Mouse (Mus musculus) liver, embryonic 15.5 days (tissue): ENCODE measurements around the gene Lrpprc. TPM values are rescaled to one million over a fixed set of nuclear protein-coding genes. Genes with fewer than 3 reads are reported as not detected.
A peak's percentile ranks its signal among the peaks of the same experiment; 100 is the strongest.

ENCODE experiments used
- ATAC-seq: fragments of 200-750 bp; cut with Nextera tagmentation; 2 replicates; pipeline ENCODE4 v1.8.0; 2017; ENCODE audit warnings: moderate number of reproducible peaks, mild to moderate bottlenecking, moderate library complexity; ENCODE audit not compliant: insufficient read depth
- H3K27ac ChIP-seq: fragments of 300-500 bp; sonication (generic); replicated peaks from 2 replicates; pipeline ENCODE4 v1.5.1; 2015; ENCODE audit warnings: mild to moderate bottlenecking, inconsistent platforms
- H3K27me3 ChIP-seq: fragments of 300-500 bp; sonication (generic); 2 replicates; pipeline ENCODE4 v1.6.1; 2015; ENCODE audit warnings: mild to moderate bottlenecking, inconsistent platforms
- H3K36me3 ChIP-seq: fragments of 300-500 bp; sonication (generic); replicated peaks from 2 replicates; pipeline ENCODE4 v1.6.1; 2015; ENCODE audit warnings: moderate library complexity, mild to moderate bottlenecking, inconsistent platforms
- H3K4me1 ChIP-seq: fragments of 300-500 bp; sonication (generic); replicated peaks from 2 replicates; pipeline ENCODE4 v1.6.1; 2015; ENCODE audit warnings: inconsistent platforms
- H3K4me2 ChIP-seq: fragments of 300-500 bp; sonication (generic); 2 replicates; pipeline ENCODE4 v1.6.1; 2015; ENCODE audit warnings: moderate library complexity, mild to moderate bottlenecking, inconsistent platforms
- H3K4me3 ChIP-seq: fragments of 300-500 bp; sonication (generic); replicated peaks from 2 replicates; pipeline ENCODE4 v1.5.1; 2015; ENCODE audit warnings: mild to moderate bottlenecking, inconsistent platforms
- H3K9ac ChIP-seq: fragments of 300-500 bp; sonication (generic); 2 replicates; pipeline ENCODE4 v1.6.1; 2015; ENCODE audit warnings: moderate library complexity, mild to moderate bottlenecking, inconsistent platforms
- H3K9me3 ChIP-seq: fragments of 300-500 bp; sonication (generic); replicated peaks from 2 replicates; pipeline ENCODE4 v1.6.1; 2016; ENCODE audit warnings: inconsistent platforms
- WGBS: fragments of 180-500 bp; shearing (Covaris S2); methylation state at CpG from one replicate; pipeline ENCODE4 v1.1.7; 2015; ENCODE audit warnings: mixed read lengths; ENCODE audit not compliant: insufficient replicate concordance; 5-methylcytosine and 5-hydroxymethylcytosine counted together
- polyA plus RNA-seq: library from polyadenylated mRNA; unstranded; fragments of >200 nt; fragmentation: Nextera tagmentation; extraction: Ambion mirVana; gene quantifications from 2 replicates; pipeline ENCODE4 v1.2.1, GENCODE M21; 2015

The Lrpprc gene
- polyA plus RNA-seq, 1 experiment from 2014 or later: 35.6 TPM

DNA sequence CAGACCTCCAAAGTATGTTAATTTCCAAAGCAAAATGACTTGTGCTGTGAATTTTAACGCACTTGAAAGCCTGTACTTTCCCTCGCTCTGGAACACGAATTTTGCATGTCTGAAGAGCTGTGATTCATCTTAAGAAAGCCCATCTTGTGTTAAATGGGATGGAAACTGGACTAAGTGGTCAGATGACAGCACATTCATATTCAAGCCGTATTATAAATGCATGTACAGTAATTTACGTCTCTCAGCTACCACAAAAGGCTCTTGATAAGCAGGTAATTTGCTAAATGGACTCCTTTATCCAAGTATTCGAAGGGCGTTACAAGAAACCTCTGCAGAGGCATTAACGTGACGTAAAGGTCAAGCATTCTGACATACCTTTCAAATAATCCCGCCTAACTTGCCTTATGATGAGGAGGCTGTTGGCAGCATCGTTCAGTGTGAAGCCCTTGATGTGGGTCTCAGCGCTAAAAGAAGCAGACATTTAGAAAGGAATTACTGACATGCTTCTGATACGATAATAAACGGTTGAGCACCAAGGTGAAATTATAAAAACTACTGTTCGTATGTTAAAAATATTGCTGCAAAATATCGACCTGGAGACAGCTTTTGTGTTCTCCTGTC lies 74.2 kb downstream of the Lrpprc start:
- Histone ChIP-seq H3K4me3 (no peak overlapping the region), H3K27me3 (no peaks in the 10 kb centered on the region), H3K9ac (no peak overlapping the region), H3K9me3 (no peaks in the 10 kb centered on the region), H3K4me2 (no peak overlapping the region), H3K36me3 (peaks cover 49% of the 10 kb centered on the region), H3K4me1 (peaks cover 8% of the 10 kb centered on the region; the same call in 1 of the 2 replicates), H3K27ac (no peak overlapping the region)
- no peak for ATAC-seq
- WGBS: 82% methylated on average over 16 of the region's 16 CpGs

DNA sequence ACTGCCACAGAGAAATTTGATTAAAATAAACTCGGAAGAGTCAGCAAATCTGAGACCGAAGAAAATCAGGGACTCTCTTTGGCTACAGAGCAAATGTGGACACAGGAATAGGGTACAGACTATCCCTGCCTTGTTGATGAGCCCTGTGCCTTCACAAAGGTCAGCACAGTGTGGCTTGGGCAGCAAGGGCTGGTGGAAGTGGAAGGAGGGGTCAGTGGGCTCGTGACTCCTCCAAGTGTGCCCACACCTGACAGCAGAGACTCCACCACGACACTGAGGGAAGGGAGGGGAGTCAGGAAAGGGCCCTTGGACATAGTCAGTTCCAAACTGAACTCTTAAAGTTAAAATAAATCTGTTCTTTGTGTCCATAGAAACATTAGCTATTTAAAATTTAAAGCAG lies 75.7 kb downstream of the Lrpprc start:
- Histone ChIP-seq H3K27me3 (no peaks in the 10 kb centered on the region), H3K4me3 (no peak overlapping the region), H3K4me2 (no peak overlapping the region), H3K9ac (no peak overlapping the region), H3K36me3 (peaks cover 45% of the 10 kb centered on the region), H3K27ac (no peak overlapping the region), H3K9me3 (no peaks in the 10 kb centered on the region), H3K4me1 (peaks cover 8% of the 10 kb centered on the region; the same call in 1 of the 2 replicates)
- ATAC-seq: 0 out of 2 replicates have a peak, but pooled peaks have one; percentile 44
- 64% methylated on average over 4 of the region's 4 CpGs for WGBS

DNA sequence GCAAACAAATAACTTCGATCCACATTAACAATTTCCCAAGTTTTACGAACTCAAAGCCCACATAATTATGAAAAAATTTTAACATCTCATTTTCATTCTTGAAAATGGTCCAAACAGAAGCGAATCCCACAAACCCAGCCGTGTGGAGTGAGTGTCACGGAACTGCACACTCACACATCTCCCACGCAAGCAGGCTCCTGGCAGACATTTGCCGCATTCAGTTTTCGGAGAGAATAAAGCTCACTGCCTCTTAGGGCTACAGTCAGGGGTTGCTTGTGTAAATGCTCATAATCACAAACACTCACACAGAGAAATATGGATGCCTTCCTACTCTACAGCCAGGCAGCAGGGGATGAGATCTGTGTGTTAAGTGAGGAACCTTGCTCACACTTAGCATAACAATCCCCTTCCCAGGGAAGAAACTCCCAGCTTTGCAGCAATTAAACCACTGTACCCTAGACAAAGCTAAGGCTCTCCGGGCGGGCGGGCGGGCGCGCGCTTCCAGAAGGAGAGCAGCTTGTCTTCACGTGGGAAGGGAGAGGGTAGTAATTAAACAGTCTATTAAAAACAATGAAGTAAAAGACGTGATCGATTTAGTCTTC lies 76.9 kb downstream of the Lrpprc start:
- ATAC-seq: no peak
- no peaks in the 10 kb centered on the region for H3K9me3 ChIP-seq
- 84% methylated on average over 18 of the region's 18 CpGs for WGBS
- peaks cover 55% of the 10 kb centered on the region for H3K36me3 ChIP-seq
- no peak overlapping the region for H3K4me2 ChIP-seq
- H3K4me1 ChIP-seq: peaks cover 8% of the 10 kb centered on the region; the same call in 1 of the 2 replicates
- H3K27me3 ChIP-seq: no peaks in the 10 kb centered on the region
- no peak overlapping the region for H3K9ac ChIP-seq
- H3K27ac ChIP-seq: no peak overlapping the region
- no peak overlapping the region for H3K4me3 ChIP-seq

GRCm38 (mm10) chr17:84709403-84709851 lies 81.2 kb downstream of the Lrpprc start:
- Histone ChIP-seq H3K4me1 (peaks cover 2% of the 10 kb centered on the region; the same call in 1 of the 2 replicates), H3K4me3 (no peak overlapping the region), H3K27me3 (no peaks in the 10 kb centered on the region), H3K4me2 (no peak overlapping the region), H3K9me3 (no peaks in the 10 kb centered on the region), H3K9ac (no peak overlapping the region), H3K36me3 (peaks cover 71% of the 10 kb centered on the region), H3K27ac (no peak overlapping the region)
- ATAC-seq: no peak
- 82% methylated on average over 17 of the region's 17 CpGs for WGBS

DNA sequence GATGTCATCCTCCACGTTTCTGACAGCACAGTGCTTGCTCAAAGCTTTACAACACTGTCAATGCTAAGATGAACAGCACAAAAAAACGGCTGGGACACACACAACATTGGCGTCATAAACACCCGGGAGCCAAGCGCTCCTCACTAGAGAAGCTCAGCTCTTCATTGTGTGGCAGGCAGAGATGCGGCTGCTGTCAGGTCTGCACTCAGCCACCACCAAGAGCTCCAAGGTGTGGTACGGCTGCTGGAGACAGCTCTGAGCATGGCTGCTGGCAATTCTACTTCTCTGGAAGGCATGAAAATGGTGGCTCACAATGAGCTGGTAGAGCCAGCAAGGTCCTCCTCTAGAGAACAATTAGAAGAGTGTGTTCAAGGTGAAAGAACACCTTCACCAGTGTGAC lies 81.8 kb downstream of the Lrpprc start:
- Histone ChIP-seq H3K4me3 (no peak overlapping the region), H3K9me3 (no peaks in the 10 kb centered on the region), H3K4me2 (no peak overlapping the region), H3K27me3 (no peaks in the 10 kb centered on the region), H3K9ac (no peak overlapping the region), H3K36me3 (peaks cover 76% of the 10 kb centered on the region), H3K4me1 (no peaks in the 10 kb centered on the region; the same call in 1 of the 2 replicates), H3K27ac (no peak overlapping the region)
- WGBS: 83% methylated on average over 7 of the region's 7 CpGs
- no peak for ATAC-seq

GRCm38 (mm10) chr17:84707407-84707806 lies 83.2 kb downstream of the Lrpprc start:
- Histone ChIP-seq H3K4me3 (no peak overlapping the region), H3K27ac (no peak overlapping the region), H3K9me3 (no peaks in the 10 kb centered on the region), H3K4me1 (peaks cover 5% of the 10 kb centered on the region), H3K9ac (no peak overlapping the region), H3K4me2 (no peak overlapping the region), H3K36me3 (peaks cover 65% of the 10 kb centered on the region), H3K27me3 (no peaks in the 10 kb centered on the region)
- WGBS: 69% methylated on average over 4 of the region's 4 CpGs
- no peak for ATAC-seq

DNA sequence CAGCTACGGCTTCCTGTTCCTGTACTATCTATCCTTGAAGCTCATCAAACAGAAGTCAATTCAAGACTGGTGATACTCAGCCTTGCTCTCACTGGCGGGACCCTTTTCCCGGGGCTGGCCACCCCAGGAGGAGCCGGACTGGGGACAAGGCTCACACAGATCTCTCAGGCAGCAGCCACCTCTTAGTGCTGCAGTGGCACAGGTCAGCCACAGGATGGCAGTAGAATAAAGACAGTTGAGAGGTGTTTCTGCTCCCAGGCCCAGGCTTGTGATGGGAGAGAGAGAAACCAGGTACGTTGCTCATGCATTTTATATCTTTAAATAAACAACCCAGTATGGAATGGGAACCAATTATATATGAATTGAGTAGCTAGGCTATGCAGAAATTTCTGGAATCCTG lies 91.9 kb downstream of the Lrpprc start:
- no peak overlapping the region for H3K9ac ChIP-seq
- no peak overlapping the region for H3K27ac ChIP-seq
- no peak overlapping the region for H3K4me2 ChIP-seq
- no peak for ATAC-seq
- WGBS: 30% methylated on average over 5 of the region's 5 CpGs
- H3K9me3 ChIP-seq: no peaks in the 10 kb centered on the region
- peaks cover 2% of the 10 kb centered on the region; the same call in 1 of the 2 replicates for H3K36me3 ChIP-seq
- H3K4me1 ChIP-seq: peaks cover 18% of the 10 kb centered on the region
- no peaks in the 10 kb centered on the region for H3K27me3 ChIP-seq
- H3K4me3 ChIP-seq: no peak overlapping the region

GRCm38 (mm10) chr17:84696537-84696936 lies 94.1 kb downstream of the Lrpprc start:
- no peaks in the 10 kb centered on the region for H3K9me3 ChIP-seq
- 62% methylated on average over 6 of the region's 6 CpGs for WGBS
- ATAC-seq: no peak

DNA sequence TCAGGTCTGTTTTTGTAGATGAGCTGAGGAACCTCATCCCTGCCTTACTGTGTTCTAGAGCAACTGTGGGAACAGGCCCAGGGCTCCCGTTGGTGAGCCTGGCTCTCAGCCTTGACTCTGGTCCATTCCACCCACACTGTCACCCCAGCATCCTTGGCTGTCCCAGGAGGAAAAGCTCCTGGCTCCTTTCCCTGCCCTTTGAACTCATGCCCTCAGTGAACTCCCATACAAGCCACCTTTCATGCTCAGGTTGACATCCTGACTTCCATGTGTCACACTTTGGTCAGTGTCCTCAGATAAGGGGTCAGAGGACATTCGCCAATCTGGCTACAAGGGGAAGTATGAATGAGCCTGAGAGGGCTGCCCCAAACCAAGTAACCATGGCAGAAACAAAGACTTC lies 96.8 kb downstream of the Lrpprc start:
- Histone ChIP-seq H3K36me3 (no peaks in the 10 kb centered on the region), H3K27me3 (no peaks in the 10 kb centered on the region), H3K4me3 (no peak overlapping the region), H3K27ac (no peak overlapping the region), H3K9me3 (no peaks in the 10 kb centered on the region), H3K4me2 (no peak overlapping the region), H3K4me1 (peaks cover 10% of the 10 kb centered on the region), H3K9ac (no peak overlapping the region)
- 0 out of 2 replicates have a peak, but pooled peaks have one; percentile 4 for ATAC-seq
- 48% methylated on average over 2 of the region's 2 CpGs for WGBS

More at GRCm38 (mm10) chr17:84696537-84696936, 94.1 kb downstream of the Lrpprc start:
- Histone ChIP-seq H3K4me3 (no peak overlapping the region), H3K27ac (no peak overlapping the region), H3K4me2 (no peak overlapping the region), H3K36me3 (no peaks in the 10 kb centered on the region), H3K27me3 (no peaks in the 10 kb centered on the region), H3K4me1 (peaks cover 13% of the 10 kb centered on the region), H3K9ac (no peak overlapping the region)

GRCm38 (mm10) chr17:84690111-84690510 lies 100.5 kb downstream of the Lrpprc start:
- Histone ChIP-seq H3K27me3 (no peaks in the 10 kb centered on the region), H3K4me3 (no peak overlapping the region), H3K36me3 (no peaks in the 10 kb centered on the region), H3K4me2 (no peak overlapping the region), H3K9me3 (no peaks in the 10 kb centered on the region), H3K27ac (peak overlapping the region; percentile 72), H3K4me1 (peaks cover 3% of the 10 kb centered on the region; the same call in 1 of the 2 replicates), H3K9ac (no peak overlapping the region)
- WGBS: 72% methylated on average over 5 of the region's 5 CpGs
- no peak for ATAC-seq

- WGBS: 47% methylated on average over 5 of the region's 5 CpGs
- ATAC-seq: peak; percentile 69
- no peak overlapping the region for H3K4me2 ChIP-seq
- H3K27me3 ChIP-seq: no peaks in the 10 kb centered on the region
- peaks cover 2% of the 10 kb centered on the region; the same call in 1 of the 2 replicates for H3K4me1 ChIP-seq
- H3K9me3 ChIP-seq: no peaks in the 10 kb centered on the region
- no peak overlapping the region for H3K4me3 ChIP-seq
- H3K36me3 ChIP-seq: no peaks in the 10 kb centered on the region
- peak overlapping the region; percentile 72 for H3K27ac ChIP-seq
- H3K9ac ChIP-seq: no peak overlapping the region
These were observed 101.3 kb downstream of the Lrpprc start for GRCm38 (mm10) chr17:84689316-84689715.
